Mouse (Mus musculus) CH12.LX (cell line): ENCODE data around the gene Ptprd. TPM values are rescaled to one million over a fixed set of nuclear protein-coding genes. Genes with fewer than 3 reads are reported as not detected.

ENCODE experiments used
- DNase-seq: peaks from one replicate; pipeline ENCODE4 v3.0.0-alpha.2; 2013; ENCODE audit errors: extremely low read depth
- H3K27ac ChIP-seq: 2 replicates; pipeline ENCODE4 v1.5.1; 2012; ENCODE audit warnings: low read depth, mild to moderate bottlenecking, control low read depth, moderate library complexity; ENCODE audit not compliant: insufficient read depth
- H3K27me3 ChIP-seq: replicated peaks from 2 replicates; pipeline ENCODE3; 2012; ENCODE audit warnings: inconsistent platforms
- H3K36me3 ChIP-seq, 2 experiments: replicated peaks in 1 of 2; 2 replicates each; pipeline versions ENCODE3 to v1.6.1; 2012; ENCODE audit warnings: inconsistent platforms in 1 of 2, low read length in 1 of 2, mild to moderate bottlenecking in 1 of 2, mixed read lengths in 1 of 2, moderate library complexity in 1 of 2; ENCODE audit not compliant: control insufficient read depth in 1 of 2, insufficient read depth in 1 of 2
- H3K4me1 ChIP-seq, 2 experiments: 2 replicates each; pipeline ENCODE4 v1.6.1; 2012; ENCODE audit warnings: inconsistent platforms in 1 of 2, moderate library complexity in 1 of 2; ENCODE audit not compliant: insufficient read depth in 2 of 2, control insufficient read depth in 1 of 2
- H3K4me2 ChIP-seq: 2 replicates; pipeline ENCODE4 v1.6.1; 2012; ENCODE audit warnings: low read depth, mild to moderate bottlenecking, control low read depth; ENCODE audit not compliant: poor library complexity, insufficient read depth, severe bottlenecking
- H3K4me3 ChIP-seq, 3 experiments: fragments of 150-350 bp in 1 of 3; sonication (generic) in 1 of 3; replicated peaks in 1 of 3; 2 replicates each; pipeline versions ENCODE3 to v1.5.1; 2011 to 2012; ENCODE audit warnings: low read depth in 2 of 3, low read length in 2 of 3, mild to moderate bottlenecking in 2 of 3, moderate library complexity in 2 of 3, control low read depth in 1 of 3, improper control_type of control experiment in 1 of 3, inconsistent platforms in 1 of 3, mixed read lengths in 1 of 3; ENCODE audit not compliant: poor library complexity in 1 of 3
- H3K79me2 ChIP-seq: replicated peaks from 2 replicates; pipeline ENCODE4 v1.6.1; 2012; ENCODE audit warnings: mild to moderate bottlenecking, moderate library complexity; ENCODE audit not compliant: control insufficient read depth, poor library complexity, insufficient read depth, severe bottlenecking; ENCODE audit errors: extremely low read depth
- H3K9ac ChIP-seq: 2 replicates; pipeline ENCODE4 v1.6.1; 2012; ENCODE audit warnings: low read depth, mild to moderate bottlenecking, control low read depth, moderate library complexity; ENCODE audit not compliant: insufficient read depth
- H3K9me3 ChIP-seq: replicated peaks from 2 replicates; pipeline ENCODE3; 2012; ENCODE audit warnings: low read length, inconsistent platforms, mixed read lengths
- CTCF ChIP-seq, 2 experiments: IDR thresholded peaks in 1 of 2; conservative IDR thresholded peaks in 1 of 2; 2 replicates each; pipeline ENCODE4 v1.5.1; 2011 to 2012; ENCODE audit warnings: low read depth in 2 of 2, low read length in 2 of 2, improper control_type of control experiment in 1 of 2, inconsistent platforms in 1 of 2, mild to moderate bottlenecking in 1 of 2, moderate library complexity in 1 of 2
- IRF4 ChIP-seq: IDR thresholded peaks from 2 replicates; pipeline ENCODE4 v1.6.1; 2014; ENCODE audit warnings: low read depth, mild to moderate bottlenecking, inconsistent platforms, low read length, improper control_type of control experiment
- JUN ChIP-seq: IDR thresholded peaks from 2 replicates; pipeline ENCODE4 v1.6.1; 2011; ENCODE audit warnings: low read depth, mild to moderate bottlenecking, low read length, improper control_type of control experiment, moderate library complexity; ENCODE audit not compliant: insufficient read depth
- JUND ChIP-seq: conservative IDR thresholded peaks from 2 replicates; pipeline ENCODE4 v1.6.1; 2011; ENCODE audit warnings: low read depth, low read length, improper control_type of control experiment
- MEF2A ChIP-seq: IDR thresholded peaks from 2 replicates; pipeline ENCODE4 v1.6.1; 2014; ENCODE audit warnings: low read depth, mild to moderate bottlenecking, inconsistent platforms, low read length, improper control_type of control experiment, borderline replicate concordance
- POLR2AphosphoS2 ChIP-seq: IDR thresholded peaks from 2 replicates; pipeline ENCODE4 v1.6.1; 2011; ENCODE audit warnings: low read depth, low read length, improper control_type of control experiment
- RAD21 ChIP-seq: IDR thresholded peaks from 2 replicates; pipeline ENCODE4 v1.6.1; 2011; ENCODE audit warnings: low read depth, mild to moderate bottlenecking, low read length, improper control_type of control experiment, moderate library complexity
- SIN3A ChIP-seq: IDR thresholded peaks from 2 replicates; pipeline ENCODE4 v1.6.1; 2012; ENCODE audit warnings: low read length, improper control_type of control experiment, inconsistent platforms
- TBP ChIP-seq: conservative IDR thresholded peaks from 2 replicates; pipeline ENCODE4 v1.6.1; 2011; ENCODE audit warnings: low read depth, low read length, improper control_type of control experiment
- ZC3H11A ChIP-seq: IDR thresholded peaks from 2 replicates; pipeline ENCODE4 v1.6.1; 2012; ENCODE audit warnings: low read depth, mild to moderate bottlenecking, inconsistent platforms, low read length, improper control_type of control experiment
- ZKSCAN1 ChIP-seq: IDR thresholded peaks from 2 replicates; pipeline ENCODE4 v1.6.1; 2012; ENCODE audit warnings: low read depth, inconsistent platforms, low read length, improper control_type of control experiment, borderline replicate concordance
- ZMIZ1 ChIP-seq: IDR thresholded peaks from 2 replicates; pipeline ENCODE4 v1.6.1; 2012; ENCODE audit warnings: low read depth, mild to moderate bottlenecking, inconsistent platforms, low read length, improper control_type of control experiment
- ZNF384 ChIP-seq: IDR thresholded peaks from 2 replicates; pipeline ENCODE4 v1.6.1; 2012; ENCODE audit warnings: low read depth, low read length, improper control_type of control experiment, inconsistent platforms
- dilution Hi-C: fragments of 300-500 bp; cut with MboI; formaldehyde crosslinking; loops from 2 replicates; pipeline ENCODE4 v1.14.3; 2020; ENCODE audit warnings: low sequenced_read_pairs; ENCODE audit not compliant: extremely low pct_unique_long_range_greater_than_20kb, extremely low pct_ligation_motif_present
- in situ Hi-C: fragments of 300-500 bp; cut with MboI; formaldehyde crosslinking; loops from 3 replicates; pipeline ENCODE4 v1.14.3; 2019; ENCODE audit warnings: low sequenced_read_pairs, low pct_ligation_motif_present, low pct_unique_long_range_greater_than_20kb, mixed read lengths
- polyA plus RNA-seq: library from polyadenylated mRNA; unstranded; fragments of >175 nt; gene quantifications from 2 replicates; pipeline ENCODE4 v1.2.1, GENCODE M21; 2012; ENCODE audit warnings: low read depth; ENCODE audit not compliant: insufficient read length
- total RNA-seq, 2 experiments: library from RNA; depleted of rRNA; stranded (reverse); fragments of 300-350 nt in 1 of 2; fragments of >200 nt in 1 of 2; gene quantifications; 2 replicates each; pipeline ENCODE4 v1.2.3; 2012 to 2014

Ptprd gene
- total and polyA plus RNA-seq, 3 experiments = not detected

DNA sequence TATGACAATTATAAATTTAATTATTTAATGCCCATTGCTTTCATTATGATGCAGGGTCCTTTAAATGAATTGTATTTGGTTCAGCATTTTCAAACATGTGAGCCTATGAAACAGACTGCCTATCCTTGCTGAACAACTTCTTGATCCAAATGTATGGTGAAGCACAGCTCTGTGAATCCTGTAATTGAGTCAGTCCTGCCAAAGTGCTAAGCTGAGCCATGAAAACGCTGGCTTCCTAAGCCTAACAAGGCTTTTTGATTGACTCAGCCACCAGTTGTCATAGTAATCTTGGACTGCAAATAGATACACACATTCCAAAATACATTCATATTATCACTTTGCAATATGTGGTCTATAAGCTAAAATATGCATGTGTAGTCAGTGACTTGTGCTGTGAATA lies 625.1 kb downstream of the Ptprd start:
- no peaks in the 10 kb centered on the region for H3K4me1 ChIP-seq
- peaks cover 15% of the 10 kb centered on the region for H3K9me3 ChIP-seq
- H3K4me2 ChIP-seq = no peak overlapping the region
- H3K36me3 ChIP-seq = no peaks in the 10 kb centered on the region
- dilution Hi-C loops = no loop called here
- in situ Hi-C loops = no loop called here
- H3K27ac ChIP-seq = no peak overlapping the region
- no peak for TF ChIP-seq JUN
- no peak overlapping the region for H3K4me3 ChIP-seq
- no peak for DNase-seq
- no peaks in the 10 kb centered on the region for H3K79me2 ChIP-seq
- no peaks in the 10 kb centered on the region for H3K27me3 ChIP-seq
- no peak overlapping the region for H3K9ac ChIP-seq

DNA sequence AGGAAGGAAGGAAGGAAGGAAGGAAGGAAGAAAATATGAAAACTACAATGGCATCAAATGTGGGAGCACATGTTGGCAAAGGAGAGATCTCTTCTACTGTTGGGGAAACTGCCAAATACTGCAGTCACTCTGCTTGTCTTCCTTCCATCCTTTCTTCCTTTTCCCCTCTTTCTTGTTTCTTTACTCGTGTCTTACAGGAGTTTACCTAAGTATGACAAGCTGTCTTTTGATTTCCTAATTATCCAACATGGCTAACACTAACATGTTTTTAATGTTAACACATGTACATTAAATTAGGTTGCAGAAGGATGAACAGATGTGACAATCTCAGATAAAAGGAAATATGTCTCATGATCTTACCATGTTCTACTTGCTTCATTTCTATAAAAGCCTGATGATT lies 625.5 kb downstream of the Ptprd start:
- dilution Hi-C loops = no loop called here

DNA sequence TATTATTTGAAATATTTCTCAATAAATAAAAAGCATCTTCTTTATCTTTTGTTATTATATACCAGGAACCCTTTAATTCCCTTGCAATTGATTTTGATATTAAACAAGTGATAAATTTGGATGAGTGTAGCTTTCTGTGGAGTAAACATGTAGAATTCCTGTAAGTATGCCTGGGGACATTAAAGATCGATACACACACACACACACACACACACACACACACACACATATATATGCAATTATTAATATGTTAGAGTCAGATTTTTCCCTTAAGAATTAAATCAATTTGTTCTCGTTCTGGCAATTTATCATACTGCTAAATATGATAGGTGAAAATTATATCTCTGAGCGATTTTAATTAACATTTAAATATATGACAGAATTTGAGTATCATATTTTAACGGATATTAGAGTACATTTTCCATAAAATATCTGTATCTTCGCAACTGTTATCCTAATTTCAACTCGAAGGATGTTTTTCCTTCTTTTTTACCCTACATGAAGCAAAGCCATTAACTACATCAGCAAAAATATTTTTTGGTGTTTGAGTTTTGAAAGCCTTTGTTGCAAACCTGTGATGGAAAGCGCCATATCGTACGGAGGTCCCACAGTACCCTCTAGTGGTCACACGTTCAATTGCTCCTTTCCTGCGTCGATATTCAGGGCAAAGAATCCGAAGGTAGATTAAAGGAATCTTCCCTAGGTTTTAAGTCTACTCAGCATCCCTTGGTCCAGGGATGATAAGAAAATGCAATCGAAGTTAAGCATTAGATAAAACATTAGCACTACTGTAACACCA lies 653.2 kb downstream of the Ptprd start:
- dilution Hi-C loops = no loop called here
- Histone ChIP-seq H3K4me2 (no peak overlapping the region), H3K36me3 (no peaks in the 10 kb centered on the region), H3K27ac (no peak overlapping the region), H3K79me2 (no peaks in the 10 kb centered on the region)
- peak in 1 of 2 experiments; percentile 42; a peak in 2 of 4 replicates for TF ChIP-seq CTCF (conservative IDR thresholded peaks at IDR 0.05 in 1 of 2, IDR thresholded peaks at IDR 0.05 in 1 of 2; ENCODE audit: low read depth in 2 of 2, low read length in 2 of 2)
- TF ChIP-seq RAD21 = peak; percentile 33
- no peak for TF ChIP-seq ZNF384
- TF ChIP-seq, all 38 proteins: peak for 2
- Histone ChIP-seq H3K4me3 (no peak overlapping the region), H3K9me3 (peaks cover 26% of the 10 kb centered on the region), H3K4me1 (no peaks in the 10 kb centered on the region), H3K9ac (no peak overlapping the region), H3K27me3 (no peaks in the 10 kb centered on the region)
- in situ Hi-C loops = no loop called here
- DNase-seq = peak; percentile 0

More for the DNA sequence above, 625.5 kb downstream of the Ptprd start:
- Histone ChIP-seq H3K79me2 (no peaks in the 10 kb centered on the region), H3K4me2 (no peak overlapping the region), H3K9ac (no peak overlapping the region), H3K9me3 (peaks cover 18% of the 10 kb centered on the region), H3K27me3 (no peaks in the 10 kb centered on the region), H3K36me3 (no peaks in the 10 kb centered on the region), H3K27ac (no peak overlapping the region), H3K4me1 (no peaks in the 10 kb centered on the region), H3K4me3 (no peak overlapping the region)
- in situ Hi-C loops = no loop called here
- no peak for DNase-seq
- TF ChIP-seq TBP = no peak
- no peak for TF ChIP-seq POLR2AphosphoS2
- TF ChIP-seq MEF2A = no peak
- no peak for TF ChIP-seq SIN3A
- TF ChIP-seq JUND = no peak
- TF ChIP-seq IRF4 = no peak
- TF ChIP-seq ZC3H11A = no peak
- no peak for TF ChIP-seq ZMIZ1
- TF ChIP-seq ZKSCAN1 = no peak
- no peak for TF ChIP-seq ZNF384
